ENCODE assay signal across 21 mouse cellular contexts in genomic region chr4:136937344-136937743, GRCm38 (mm10). TPM values are rescaled to one million over a fixed set of nuclear protein-coding genes. Genes with fewer than 3 reads are reported as not detected.
DNase-seq lines count a peak whose midpoint lies in the region; TF ChIP-seq lines count a peak whose summit lies in the region.
"Had no signal": no experiment of that assay in that cellular context is flagged by ENCODE, and none has a peak within 500 bp of the region (broad histone marks: within the 10 kb centered on the region; RNA-seq: fewer than 3 reads in every experiment).

No protein-coding gene starts in this region.

- peak; percentile 5 for TF ChIP-seq RAD21 in CH12.LX (IDR thresholded peaks at IDR 0.05; ENCODE audit: low read depth, low read length)

- peaks cover 100% of the 10 kb centered on the region for H3K27me3 ChIP-seq in CH12.LX (replicated peaks)
- no peaks in the 10 kb centered on the region for H3K27me3 ChIP-seq in thymus, adult 2 months (ENCODE audit: control insufficient read depth, insufficient read depth, low read length)
- H3K27me3 ChIP-seq: forebrain, embryonic 15.5 days had no signal

- no peak for TF ChIP-seq EP300 in CH12.LX (IDR thresholded peaks at IDR 0.05; ENCODE audit: low read length)

- H3K4me3 ChIP-seq in CH12.LX (replicated peaks in 1 of 3; ENCODE audit: low read depth in 2 of 3, low read length in 2 of 3, poor library complexity in 1 of 3) = no peak overlapping the region
- no peak overlapping the region for H3K4me3 ChIP-seq in thymus, adult 2 months (ENCODE audit: control insufficient read depth, insufficient read depth, low read length)
- H3K4me3 ChIP-seq: embryonic facial prominence, embryonic 12.5 days; forebrain, embryonic 15.5 days; heart, adult 2 months; heart, embryonic 15.5 days; hindbrain, embryonic 10.5 days had no signal

- dilution Hi-C loops in CH12.LX (cut with MboI; ENCODE audit: extremely low pct_ligation_motif_present, extremely low pct_unique_long_range_greater_than_20kb, low sequenced_read_pairs) = no loop called here

- no peak overlapping the region for H3K27ac ChIP-seq in CH12.LX (ENCODE audit: insufficient read depth, low read depth)
- no peak overlapping the region for H3K27ac ChIP-seq in thymus, adult 2 months (ENCODE audit: control insufficient read depth, insufficient read depth, low read length)
- H3K27ac ChIP-seq: embryonic facial prominence, embryonic 12.5 days; forebrain, embryonic 15.5 days; heart, adult 2 months; heart, embryonic 15.5 days; hindbrain, embryonic 14.5 days had no signal

- TF ChIP-seq CTCF in CH12.LX (conservative IDR thresholded peaks at IDR 0.05 in 1 of 2, IDR thresholded peaks at IDR 0.05 in 1 of 2; ENCODE audit: low read depth in 2 of 2, low read length in 2 of 2) = peak in 1 of 2 experiments; percentile 11; a peak in 1 of 4 replicates
- TF ChIP-seq CTCF in thymus, adult 2 months (IDR thresholded peaks at IDR 0.05; ENCODE audit: borderline replicate concordance, control insufficient read depth, extremely low read depth, insufficient read depth, low read length, poor library complexity) = no peak

- no peak for TF ChIP-seq POLR2A in CH12.LX (IDR thresholded peaks at IDR 0.05; ENCODE audit: low read depth, low read length)
- no peak for TF ChIP-seq POLR2A in thymus, adult 2 months (IDR thresholded peaks at IDR 0.05; ENCODE audit: control insufficient read depth, extremely low read depth, insufficient read depth, low read length, poor library complexity)

- no peaks in the 10 kb centered on the region for H3K79me2 ChIP-seq in CH12.LX (replicated peaks; ENCODE audit: control insufficient read depth, extremely low read depth, insufficient read depth, poor library complexity, severe bottlenecking)

- no peak overlapping the region for H3K9ac ChIP-seq in CH12.LX (ENCODE audit: insufficient read depth, low read depth)
- H3K9ac ChIP-seq: embryonic facial prominence, embryonic 12.5 days; forebrain, embryonic 15.5 days; heart, embryonic 15.5 days; hindbrain, embryonic 14.5 days had no signal

- DNase-seq in CH12.LX (ENCODE audit: extremely low read depth) = no peak
- DNase-seq in brain, adult 2 months (ENCODE audit: low read depth, low spot score) = peak; percentile 80
- peak; percentile 75 for DNase-seq in cerebellum, adult 9-10 months
- peak; percentile 71 to 83 for DNase-seq in cerebellum, postnatal 25 days
- no peak for DNase-seq in frontal cortex, postnatal 25 days (ENCODE audit: low spot score in 2 of 2)
- DNase-seq in spleen, adult 12 weeks (ENCODE audit: low spot score) = no peak
- DNase-seq in thymus, adult 2 months = no peak
- DNase-seq: adrenal gland, adult 8-10 months; adrenal gland, postnatal 36 days; gastrocnemius, postnatal 14 days; heart, adult 2 months; heart, postnatal 14 days; kidney, adult 8-10 months had no signal

- no peak overlapping the region for H3K4me2 ChIP-seq in CH12.LX (ENCODE audit: insufficient read depth, low read depth, poor library complexity, severe bottlenecking)
- H3K4me2 ChIP-seq: embryonic facial prominence, embryonic 12.5 days; forebrain, embryonic 15.5 days; heart, embryonic 11.5 days; heart, embryonic 15.5 days; hindbrain, embryonic 14.5 days had no signal

- peaks cover 0 to 6% of the 10 kb centered on the region in 2 experiments; a peak in 1 of 4 replicates for H3K4me1 ChIP-seq in CH12.LX (ENCODE audit: control insufficient read depth in 1 of 2, insufficient read depth in 2 of 2)
- no peaks in the 10 kb centered on the region for H3K4me1 ChIP-seq in thymus, adult 2 months (replicated peaks; ENCODE audit: control insufficient read depth, insufficient read depth, low read length)

- in situ Hi-C loops in CH12.LX (cut with MboI; ENCODE audit: low pct_ligation_motif_present, low pct_unique_long_range_greater_than_20kb, low sequenced_read_pairs) = no loop called here

- no peaks in the 10 kb centered on the region for H3K9me3 ChIP-seq in CH12.LX (replicated peaks; ENCODE audit: low read length)
- H3K9me3 ChIP-seq: embryonic facial prominence, embryonic 12.5 days; forebrain, embryonic 15.5 days; G1E; heart, embryonic 15.5 days; hindbrain, embryonic 10.5 days had no signal

- WGBS in thymus, adult 2 months = 72% methylated on average over 4 of the region's 4 CpGs

- no peaks in the 10 kb centered on the region for H3K36me3 ChIP-seq in CH12.LX (replicated peaks in 1 of 2; ENCODE audit: control insufficient read depth in 1 of 2, insufficient read depth in 1 of 2, low read length in 1 of 2)
- no peaks in the 10 kb centered on the region for H3K36me3 ChIP-seq in thymus, adult 2 months (ENCODE audit: control insufficient read depth, insufficient read depth, low read length)
- H3K36me3 ChIP-seq: embryonic facial prominence, embryonic 12.5 days; forebrain, embryonic 15.5 days; G1E; heart, embryonic 15.5 days; hindbrain, embryonic 10.5 days had no signal

TF ChIP-seq in CH12.LX, 34 proteins besides CTCF, POLR2A, EP300 and RAD21:
- TF ChIP-seq TCF12 (IDR thresholded peaks at IDR 0.05; ENCODE audit: low read depth, low read length) (no peak), SIN3A (IDR thresholded peaks at IDR 0.05; ENCODE audit: low read length) (no peak), RCOR1 (conservative IDR thresholded peaks at IDR 0.05; ENCODE audit: low read depth, low read length) (no peak)

RNA-seq across cellular contexts. Expression of gene Epha8, which starts 19.3 kb away (rescaled TPM):
- total RNA-seq in CH12.LX (2012; rRNA removed) = not detected in 2 replicates
- not detected in 2 replicates for total RNA-seq in CH12.LX (2014; rRNA removed)
- polyA plus RNA-seq in CH12.LX (2012; ENCODE audit: insufficient read length, low read depth) = not detected in 2 replicates
- polyA plus RNA-seq in thymus, adult 2 months (2012; rRNA removed) = 0.24 and 0.38 TPM in 2 replicates
- total RNA-seq: gastrocnemius, adult 18-20 months; gastrocnemius, postnatal 14 days; heart, adult 2 months; heart, postnatal 14 days had no signal
- polyA plus RNA-seq: G1E; heart, embryonic 11.5 days had no signal

RNA-seq across cellular contexts. Expression of gene C1qa, which starts 38.7 kb away (rescaled TPM):
- total RNA-seq in CH12.LX (2012; rRNA removed) = not detected in 2 replicates
- not detected in 2 replicates for total RNA-seq in CH12.LX (2014; rRNA removed)
- polyA plus RNA-seq in CH12.LX (2012; ENCODE audit: insufficient read length, low read depth) = not detected in 2 replicates
- 187 and 258 TPM in 2 replicates for polyA plus RNA-seq in thymus, adult 2 months (2012; rRNA removed)
- polyA plus RNA-seq: G1E had no signal

RNA-seq across cellular contexts. Expression of gene C1qc, which starts 44.5 kb away (rescaled TPM):
- total RNA-seq in CH12.LX (2012; rRNA removed) = not detected in 2 replicates
- not detected in 2 replicates for total RNA-seq in CH12.LX (2014; rRNA removed)
- not detected in 2 replicates for polyA plus RNA-seq in CH12.LX (2012; ENCODE audit: insufficient read length, low read depth)
- 334 and 468 TPM in 2 replicates for polyA plus RNA-seq in thymus, adult 2 months (2012; rRNA removed)

RNA-seq across cellular contexts. Expression of gene C1qb, which starts 51.4 kb away (rescaled TPM):
- total RNA-seq in CH12.LX (2012; rRNA removed) (not detected in 2 replicates), CH12.LX (2014; rRNA removed) (not detected in 2 replicates)
- polyA plus RNA-seq in CH12.LX (2012; ENCODE audit: insufficient read length, low read depth) = not detected in 2 replicates
- polyA plus RNA-seq in thymus, adult 2 months (2012; rRNA removed) = 266 and 395 TPM in 2 replicates

Comparison
In these comparisons a context has a peak if more than half of its experiments do, and no peak if none do; other contexts are left out.
1. DNase-seq: peak in brain, adult 2 months (single experiment), cerebellum, adult 9-10 months (single experiment) and cerebellum, postnatal 25 days (2 of 2); none in CH12.LX (single experiment), frontal cortex, postnatal 25 days (0 of 2), spleen, adult 12 weeks (single experiment) and thymus, adult 2 months (single experiment).
2. RNA of gene C1qa, which starts 38.7 kb away (polyA plus RNA-seq): 187 to 258 TPM in thymus, adult 2 months; not detected in CH12.LX; every median in the first group is over 100 times any median in the second.
3. RNA of gene C1qc, which starts 44.5 kb away (polyA plus RNA-seq): 334 to 468 TPM in thymus, adult 2 months; not detected in CH12.LX; every median in the first group is over 100 times any median in the second.